Comparison of ENCODE assay signal across 8 mouse cellular contexts in the genomic region with DNA sequence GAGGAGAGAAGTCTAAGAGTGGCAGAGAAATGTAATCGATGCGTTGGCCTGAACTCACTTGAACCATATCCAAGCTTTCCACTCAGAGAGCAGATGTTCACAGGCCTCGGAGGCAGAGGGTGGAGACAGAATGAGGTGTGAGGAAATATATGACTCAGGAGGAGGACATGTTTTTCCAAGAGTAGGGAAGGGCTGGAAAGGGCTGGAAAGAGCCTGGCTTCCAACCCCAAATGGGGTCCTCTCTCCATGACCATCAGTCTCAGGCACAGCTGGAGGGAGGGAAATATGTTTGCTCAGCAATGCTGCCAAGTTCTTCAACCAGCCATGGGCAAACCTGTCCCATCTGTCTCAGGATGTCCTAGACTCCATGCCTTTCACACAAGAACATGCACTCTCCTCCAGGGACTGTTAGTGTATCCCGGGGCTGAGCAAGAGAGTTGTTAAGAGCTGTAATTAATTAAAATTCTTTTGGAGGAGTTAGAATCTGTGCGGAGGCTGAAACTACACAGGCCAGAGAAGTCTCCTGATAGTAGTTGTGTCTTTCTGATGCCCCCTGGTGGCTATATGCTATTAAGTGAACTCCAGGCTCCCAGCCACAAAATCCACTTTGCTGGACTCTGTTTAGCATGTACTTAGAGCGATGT. TPM values are rescaled to one million over a fixed set of nuclear protein-coding genes. Genes with fewer than 3 reads are reported as not detected.
DNase-seq lines count a peak whose midpoint lies in the region; ATAC-seq lines count a peak whose summit lies in the region.

No protein-coding gene starts in this region.

- peak; percentile 78 for DNase-seq in CD4-positive, CD25-positive, alpha-beta regulatory T cell, adult 2 months (ENCODE audit: low read depth, low spot score)
- peak; percentile 16 for DNase-seq in brain, embryonic 18.5 days (ENCODE audit: low read depth, low spot score)
- peak; percentile 96 for DNase-seq in fibroblast of lung, adult 2 months (ENCODE audit: low read depth)
- DNase-seq in liver, result peak; percentile 58
- DNase-seq in spleen, postnatal 4 days (ENCODE audit: low spot score in 2 of 2), result peak; percentile 39 to 69

- no peak overlapping the region for H3K9ac ChIP-seq in heart, embryonic 14.5 days (ENCODE audit: low read length)
- no peak overlapping the region for H3K9ac ChIP-seq in kidney, embryonic 16.5 days (replicated peaks; ENCODE audit: low read length)

- H3K4me1 ChIP-seq in heart, embryonic 14.5 days (ENCODE audit: control insufficient read depth in 2 of 2, insufficient read depth in 2 of 2, low read length in 2 of 2), result no peaks in the 10 kb centered on the region
- peaks cover 6% of the 10 kb centered on the region; the same call in 1 of the 2 replicates for H3K4me1 ChIP-seq in kidney, embryonic 16.5 days (ENCODE audit: insufficient read depth, low read length)

- H3K9me3 ChIP-seq in heart, embryonic 14.5 days (ENCODE audit: control insufficient read depth, low read length), result no peaks in the 10 kb centered on the region
- H3K9me3 ChIP-seq in kidney, embryonic 16.5 days (ENCODE audit: low read length), result no peaks in the 10 kb centered on the region

- WGBS in heart, embryonic 14.5 days, result 21% methylated on average over 6 of the region's 6 CpGs
- 20% methylated on average over 6 of the region's 6 CpGs for WGBS in kidney, embryonic 16.5 days

- ATAC-seq in heart, embryonic 14.5 days (ENCODE audit: insufficient number of reproducible peaks, insufficient read depth, low FRiP score, low read depth), result peak; percentile 58; the same call in 1 of the 2 replicates
- peak; percentile 82 for ATAC-seq in kidney, embryonic 16.5 days (ENCODE audit: low FRiP score, low TSS enrichment)
- ATAC-seq in monocyte, adult 5-6 weeks (replicated peaks; ENCODE audit: insufficient number of reproducible peaks, low FRiP score, low TSS enrichment, poor library complexity, severe bottlenecking), result 0 out of 2 replicates have a peak, but pooled peaks have one; percentile 40

- peaks cover 5% of the 10 kb centered on the region; the same call in 1 of the 2 replicates for H3K27me3 ChIP-seq in heart, embryonic 14.5 days (ENCODE audit: control insufficient read depth, insufficient read depth, low read length)
- no peaks in the 10 kb centered on the region for H3K27me3 ChIP-seq in kidney, embryonic 16.5 days (ENCODE audit: insufficient read depth, low read length)

- H3K4me3 ChIP-seq in heart, embryonic 14.5 days (ENCODE audit: control insufficient read depth in 1 of 2, insufficient read depth in 1 of 2, low read depth in 1 of 2, low read length in 2 of 2), result no peak overlapping the region
- no peak overlapping the region for H3K4me3 ChIP-seq in kidney, embryonic 16.5 days (ENCODE audit: low read length)

- peak overlapping the region in 1 of 2 experiments; percentile 38; a peak in 2 of 4 replicates for H3K27ac ChIP-seq in heart, embryonic 14.5 days (replicated peaks in 1 of 2; ENCODE audit: control insufficient read depth in 1 of 2, insufficient read depth in 1 of 2, low read depth in 2 of 2, low read length in 2 of 2)
- H3K27ac ChIP-seq in kidney, embryonic 16.5 days (ENCODE audit: low read length), result peak overlapping the region; percentile 15; the same call in 1 of the 2 replicates

- no peaks in the 10 kb centered on the region for H3K36me3 ChIP-seq in heart, embryonic 14.5 days (ENCODE audit: control insufficient read depth, insufficient read depth, low read length)
- H3K36me3 ChIP-seq in kidney, embryonic 16.5 days (ENCODE audit: insufficient read depth, low read length), result no peaks in the 10 kb centered on the region

- no peak overlapping the region for H3K4me2 ChIP-seq in heart, embryonic 14.5 days (ENCODE audit: low read length)
- no peak overlapping the region for H3K4me2 ChIP-seq in kidney, embryonic 16.5 days (replicated peaks; ENCODE audit: low read depth, low read length)

RNA-seq across cellular contexts. Expression of gene Aknad1, which starts 31.4 kb away (rescaled TPM):
- polyA plus RNA-seq in heart, embryonic 14.5 days (2014; fragmentation: Nextera tagmentation; extraction: Ambion mirVana), result not detected in 2 replicates
- 0.11 TPM in 1 of 2 replicates, not detected in the other for polyA plus RNA-seq in kidney, embryonic 16.5 days (2015; fragmentation: Nextera tagmentation; extraction: Ambion mirVana)
- total RNA-seq in monocyte, adult 5-6 weeks (2017), result not detected in 3 replicates

RNA-seq across cellular contexts. Expression of gene Gpsm2, which starts 48.7 kb away (rescaled TPM):
- 27.5 and 30.4 TPM in 2 replicates for polyA plus RNA-seq in heart, embryonic 14.5 days (2014; fragmentation: Nextera tagmentation; extraction: Ambion mirVana)
- 38.4 and 51.5 TPM in 2 replicates for polyA plus RNA-seq in kidney, embryonic 16.5 days (2015; fragmentation: Nextera tagmentation; extraction: Ambion mirVana)
- 7.2 to 9.7 TPM (median 9.6 TPM) in 3 replicates for total RNA-seq in monocyte, adult 5-6 weeks (2017)

Comparison
In these comparisons a context has a peak if more than half of its experiments do, and no peak if none do; other contexts are left out.
1. DNase-seq: peak in every context shown above with its lines; median percentile 96 in fibroblast of lung, adult 2 months; 78 in CD4-positive, CD25-positive, alpha-beta regulatory T cell, adult 2 months; 58 in liver; 54 in spleen, postnatal 4 days; 16 in brain, embryonic 18.5 days.